Mouse (Mus musculus) thymus, adult 2 months (tissue): ENCODE results near the gene N4bp3.

Experiments
- CTCF ChIP-seq: fragments of 200-500 bp; IDR thresholded peaks from 2 replicates; pipeline ENCODE4 v1.5.1; 2012; ENCODE audit warnings: mild to moderate bottlenecking, control low read depth, low read length, moderate library complexity, borderline replicate concordance; ENCODE audit not compliant: control insufficient read depth, poor library complexity, insufficient read depth; ENCODE audit errors: extremely low read depth
- POLR2A ChIP-seq: fragments of 200-500 bp; IDR thresholded peaks from 2 replicates; pipeline ENCODE4 v1.6.1; 2012; ENCODE audit warnings: mild to moderate bottlenecking, low read length, control low read depth, moderate library complexity; ENCODE audit not compliant: control insufficient read depth, poor library complexity, insufficient read depth; ENCODE audit errors: extremely low read depth

- TF ChIP-seq CTCF (no peak), POLR2A (no peak)
Observed at GRCm38 (mm10) chr11:51649889-51650199, 798 bp downstream of the N4bp3 start.
